Mouse (Mus musculus) neutrophil, adult 59 days (primary cell): ENCODE measurements around the gene Pgrmc1. TPM values are rescaled to one million over a fixed set of nuclear protein-coding genes. Genes with fewer than 3 reads are reported as not detected.

Experiments used
- total RNA-seq, 2 experiments: library from RNA; stranded (reverse); gene quantifications; 1 replicate in 1 of 2; 2 replicates in 1 of 2; pipeline ENCODE4 v1.2.4; 2023

Gene Pgrmc1
- total RNA-seq = 10 to 100 TPM; 16.3 to 16.7 TPM

GRCm38 (mm10) chrX:36597707-36598389, at the start of gene Pgrmc1:
Gene Pgrmc1, plus strand, starts transcription at chrX:36598206.

GRCm38 (mm10) chrX:36644657-36645551, 46.9 kb downstream of the Pgrmc1 start, which contains the start of gene Akap17b:
Gene Akap17b, minus strand, starts transcription at chrX:36645395.

Other genes with a start within 250 kb of the Pgrmc1 start
- not detected for gene Gm6268, start 196.9 kb upstream of the Pgrmc1 start, total RNA-seq
- not detected for gene Gm14569, start 106.4 kb upstream of the Pgrmc1 start, total RNA-seq
- under 1 TPM; 0.53 to 0.75 TPM for gene Akap17b, start 47.2 kb downstream of the Pgrmc1 start, total RNA-seq
- gene Slc25a43, start 145.5 kb downstream of the Pgrmc1 start, total RNA-seq = 1 to 10 TPM; 1.9 to 2.2 TPM
- gene Slc25a5, start 197.4 kb downstream of the Pgrmc1 start, total RNA-seq = 100 to 1,000 TPM; 287 to 314 TPM